Mouse (Mus musculus): ENCODE results near the gene Tuba1c. TPM values are rescaled to one million over a fixed set of nuclear protein-coding genes. Genes with fewer than 3 reads are reported as not detected.

Tuba1c gene
- 33.1 and 52.2 TPM in 2 replicates for polyA plus RNA-seq (2012)

GRCm38 (mm10) chr15:99029619-99030584 is at the start of gene Tuba1c:
Tuba1c (plus strand) TSS chr15:99029891.
- no peak for TF ChIP-seq GATA1 (IDR thresholded peaks at IDR 0.05; ENCODE audit: low read length)

GRCm38 (mm10) chr15:98980012-98980614 is 49.6 kb upstream of the Tuba1c start:
- no peak for TF ChIP-seq GATA1 (IDR thresholded peaks at IDR 0.05; ENCODE audit: low read length)

- no peak for TF ChIP-seq GATA1 (IDR thresholded peaks at IDR 0.05; ENCODE audit: low read length)
Observed at GRCm38 (mm10) chr15:98982100-98982499, 47.6 kb upstream of the Tuba1c start.

- no peak for TF ChIP-seq GATA1 (IDR thresholded peaks at IDR 0.05; ENCODE audit: low read length)
Observed at GRCm38 (mm10) chr15:98983431-98984081, 46.1 kb upstream of the Tuba1c start.

- no peak for TF ChIP-seq GATA1 (IDR thresholded peaks at IDR 0.05; ENCODE audit: low read length)
Observed at GRCm38 (mm10) chr15:98984681-98985080, 45.0 kb upstream of the Tuba1c start.

- no peak for TF ChIP-seq GATA1 (IDR thresholded peaks at IDR 0.05; ENCODE audit: low read length)
Observed at GRCm38 (mm10) chr15:98985240-98985981, 44.3 kb upstream of the Tuba1c start.

GRCm38 (mm10) chr15:98985982-98986715 is 43.5 kb upstream of the Tuba1c start:
- no peak for TF ChIP-seq GATA1 (IDR thresholded peaks at IDR 0.05; ENCODE audit: low read length)

- no peak for TF ChIP-seq GATA1 (IDR thresholded peaks at IDR 0.05; ENCODE audit: low read length)
Observed at GRCm38 (mm10) chr15:98987077-98987630, 42.5 kb upstream of the Tuba1c start.

GRCm38 (mm10) chr15:98987661-98988181 is 42.0 kb upstream of the Tuba1c start:
- TF ChIP-seq GATA1 (IDR thresholded peaks at IDR 0.05; ENCODE audit: low read length), result no peak

- TF ChIP-seq GATA1 (IDR thresholded peaks at IDR 0.05; ENCODE audit: low read length), result no peak
Observed at GRCm38 (mm10) chr15:98988787-98989186, 40.9 kb upstream of the Tuba1c start.

- no peak for TF ChIP-seq GATA1 (IDR thresholded peaks at IDR 0.05; ENCODE audit: low read length)
Observed at GRCm38 (mm10) chr15:98989701-98990430, 39.8 kb upstream of the Tuba1c start.

GRCm38 (mm10) chr15:98990669-98991539 is 38.8 kb upstream of the Tuba1c start:
- TF ChIP-seq GATA1 (IDR thresholded peaks at IDR 0.05; ENCODE audit: low read length), result no peak
